Mouse (Mus musculus) small intestine, adult 2 months (tissue): ENCODE results near the gene Pgm3.

Source experiments
- CTCF ChIP-seq: fragments of 200-500 bp; IDR thresholded peaks from 2 replicates; pipeline ENCODE4 v1.5.1; 2012; ENCODE audit warnings: low read depth, mild to moderate bottlenecking, control low read depth, inconsistent platforms, low read length, moderate library complexity, mixed read lengths; ENCODE audit not compliant: insufficient replicate concordance, insufficient read length; ENCODE audit errors: extremely low read depth
- POLR2A ChIP-seq: fragments of 200-500 bp; IDR thresholded peaks from 2 replicates; pipeline ENCODE4 v1.6.1; 2012; ENCODE audit warnings: low read depth, mild to moderate bottlenecking, control low read depth, inconsistent platforms, low read length, moderate library complexity

- TF ChIP-seq CTCF (no peak), POLR2A (no peak)
These were observed 64.2 kb downstream of the Pgm3 start for GRCm38 (mm10) chr9:86507437-86507836.
